In the genomic region with DNA sequence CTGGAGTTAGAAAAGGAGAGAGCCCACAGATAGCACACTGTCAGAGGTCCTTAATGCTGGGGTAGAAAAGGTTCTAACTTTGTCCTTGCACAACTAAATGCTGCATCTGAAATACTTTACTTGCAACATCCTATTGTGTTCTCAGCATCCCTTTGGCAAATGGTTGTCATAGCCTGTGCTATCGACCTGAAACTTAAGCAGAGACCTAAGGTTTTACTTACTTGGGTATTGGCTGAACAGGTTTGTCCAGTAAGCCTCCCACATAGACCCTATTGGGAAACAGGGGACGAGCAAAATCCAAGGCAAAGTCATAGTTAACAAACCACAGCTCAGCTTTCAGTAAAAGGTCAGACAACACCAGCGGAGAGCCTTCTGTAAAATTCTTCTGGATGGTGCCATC, we compare ENCODE assay signal across 45 mouse cellular contexts. TPM values are rescaled to one million over a fixed set of nuclear protein-coding genes. Genes with fewer than 3 reads are reported as not detected.
"Had no signal": no experiment of that assay in that cellular context is flagged by ENCODE, and none has a peak within 500 bp of the region (broad histone marks: within the 10 kb centered on the region; RNA-seq: fewer than 3 reads in every experiment).

No protein-coding gene starts in this region.

- H3K9me3 ChIP-seq: limb, embryonic 10.5 days; limb, embryonic 12.5 days; limb, embryonic 13.5 days; limb, embryonic 15.5 days; liver, embryonic 12.5 days; liver, embryonic 13.5 days; liver, embryonic 15.5 days; lung, embryonic 15.5 days; megakaryocyte, embryonic 14.5 days; midbrain, embryonic 10.5 days; midbrain, embryonic 12.5 days; midbrain, embryonic 13.5 days; midbrain, embryonic 15.5 days; neural tube, embryonic 12.5 days had no signal

- H3K4me2 ChIP-seq: limb, embryonic 12.5 days; limb, embryonic 13.5 days; limb, embryonic 15.5 days; liver, embryonic 12.5 days; liver, embryonic 13.5 days; liver, embryonic 15.5 days; lung, embryonic 14.5 days; lung, embryonic 15.5 days; midbrain, embryonic 11.5 days; midbrain, embryonic 12.5 days; midbrain, embryonic 13.5 days; midbrain, embryonic 15.5 days; neural tube, embryonic 12.5 days had no signal

- ATAC-seq: liver, embryonic 12.5 days; liver, postnatal 0 days; lung, postnatal 0 days; midbrain, embryonic 13.5 days; midbrain, embryonic 15.5 days; midbrain, embryonic 16.5 days had no signal

- DNase-seq: left cerebral cortex, postnatal 4 days; liver; liver, embryonic 13.5 days; liver, postnatal 0 days; lung, adult 18-20 months; lung, adult 2 months; lung, embryonic 14.5 days; lung, postnatal 10 days; lung, postnatal 14 days; lung, postnatal 36 days; lung, postnatal 4 days; midbrain, embryonic 14.5 days had no signal

- H3K9ac ChIP-seq: limb, embryonic 12.5 days; limb, embryonic 13.5 days; limb, embryonic 15.5 days; liver, embryonic 12.5 days; liver, embryonic 13.5 days; liver, embryonic 14.5 days; liver, embryonic 15.5 days; liver, postnatal 0 days; lung, embryonic 14.5 days; lung, embryonic 15.5 days; midbrain, embryonic 12.5 days; midbrain, embryonic 13.5 days; midbrain, embryonic 15.5 days; neural tube, embryonic 12.5 days had no signal

- H3K27ac ChIP-seq: limb, embryonic 10.5 days; limb, embryonic 12.5 days; limb, embryonic 13.5 days; limb, embryonic 15.5 days; liver, embryonic 12.5 days; liver, embryonic 13.5 days; liver, embryonic 14.5 days; liver, embryonic 15.5 days; lung, embryonic 15.5 days; macrophage; midbrain, embryonic 10.5 days; midbrain, embryonic 12.5 days; midbrain, embryonic 13.5 days; midbrain, embryonic 15.5 days; neural tube, embryonic 12.5 days had no signal

- H3K27me3 ChIP-seq: limb, embryonic 12.5 days; limb, embryonic 13.5 days; limb, embryonic 15.5 days; liver, embryonic 12.5 days; liver, embryonic 13.5 days; liver, embryonic 15.5 days; lung, embryonic 15.5 days; megakaryocyte, embryonic 14.5 days; midbrain, embryonic 12.5 days; midbrain, embryonic 13.5 days; midbrain, embryonic 15.5 days; neural tube, embryonic 12.5 days had no signal

- H3K4me1 ChIP-seq: limb, embryonic 10.5 days; limb, embryonic 12.5 days; limb, embryonic 13.5 days; limb, embryonic 15.5 days; liver, embryonic 12.5 days; liver, embryonic 13.5 days; liver, embryonic 15.5 days; lung, embryonic 15.5 days; megakaryocyte, embryonic 14.5 days; midbrain, embryonic 10.5 days; midbrain, embryonic 12.5 days; midbrain, embryonic 13.5 days; midbrain, embryonic 15.5 days; neural tube, embryonic 12.5 days had no signal

- H3K4me3 ChIP-seq: limb, embryonic 10.5 days; limb, embryonic 12.5 days; limb, embryonic 13.5 days; limb, embryonic 15.5 days; liver, embryonic 12.5 days; liver, embryonic 13.5 days; liver, embryonic 15.5 days; lung, embryonic 15.5 days; megakaryocyte, embryonic 14.5 days; midbrain, embryonic 10.5 days; midbrain, embryonic 12.5 days; midbrain, embryonic 13.5 days; midbrain, embryonic 15.5 days; myocyte; neural tube, embryonic 12.5 days had no signal

- H3K36me3 ChIP-seq: limb, embryonic 10.5 days; limb, embryonic 12.5 days; limb, embryonic 13.5 days; limb, embryonic 15.5 days; liver, embryonic 12.5 days; liver, embryonic 13.5 days; liver, embryonic 15.5 days; lung, embryonic 15.5 days; midbrain, embryonic 10.5 days; midbrain, embryonic 12.5 days; midbrain, embryonic 13.5 days; midbrain, embryonic 15.5 days; neural tube, embryonic 12.5 days had no signal

RNA-seq across cellular contexts. Expression of gene Ugt3a1, which starts 16.1 kb away (rescaled TPM):
- total RNA-seq: left cerebral cortex, adult 8-10 months; left cerebral cortex, postnatal 10 days; left cerebral cortex, postnatal 14 days; left cerebral cortex, postnatal 25 days; left cerebral cortex, postnatal 36 days; left cerebral cortex, postnatal 4 days; megakaryocyte progenitor cell, adult 5-6 weeks; megakaryocyte, adult 5-6 weeks; megakaryocyte-erythroid progenitor cell, adult 5-6 weeks; midbrain, postnatal 0 days; monocyte, adult 5-6 weeks had no signal
- polyA plus RNA-seq: limb, embryonic 10.5 days; limb, embryonic 11.5 days; limb, embryonic 12.5 days; limb, embryonic 13.5 days; limb, embryonic 14.5 days; limb, embryonic 15.5 days; lung, adult 2 months; lung, embryonic 14.5 days; lung, embryonic 15.5 days; lung, embryonic 16.5 days; lung, postnatal 0 days; macrophage; midbrain, embryonic 10.5 days; midbrain, embryonic 12.5 days; midbrain, embryonic 13.5 days; midbrain, embryonic 14.5 days; midbrain, embryonic 15.5 days; midbrain, embryonic 16.5 days; midbrain, postnatal 0 days; myocyte; neural tube, embryonic 11.5 days; neural tube, embryonic 12.5 days had no signal
